Mouse (Mus musculus): ENCODE measurements at regions not wholly inside any gene's neighbourhood (a gene's known extent, or its start where the extent isn't known, plus 50 kb on each side); places are given as distances from the start of the nearest gene placed in this dataset.

DNA sequence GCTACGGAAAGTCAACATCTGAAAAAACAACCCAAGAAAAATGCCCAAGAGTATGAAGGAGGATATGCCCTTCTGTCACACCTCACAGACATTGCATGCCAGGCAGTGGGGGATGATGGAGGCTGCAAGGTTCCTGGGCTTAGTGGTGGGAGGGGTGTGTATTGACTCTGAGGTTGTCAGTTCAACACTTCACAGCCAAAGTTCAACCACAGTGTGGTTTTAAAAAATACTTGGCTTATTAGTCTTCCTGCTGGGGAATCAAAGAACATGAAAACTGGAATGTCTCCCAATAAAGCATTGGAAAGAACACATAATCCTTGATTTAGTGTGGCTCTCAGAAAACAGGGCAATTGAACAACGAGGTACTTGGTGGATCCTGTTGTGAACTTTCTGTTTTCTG is 267.0 kb upstream of the Elac2 start:
- no peak for TF ChIP-seq POLR2A (IDR thresholded peaks at IDR 0.05; ENCODE audit: borderline replicate concordance, low read depth, low read length)
- no peak for TF ChIP-seq CTCF (IDR thresholded peaks at IDR 0.05; ENCODE audit: low read depth, low read length)

Data from bone marrow macrophage, adult 2 months (primary cell).